Mouse (Mus musculus) urinary bladder, postnatal 36 days (tissue): ENCODE data around the gene Iqschfp.

Experiments
- DNase-seq, 2 experiments: peaks; one replicate each; pipeline ENCODE4 v3.0.0; 2022; ENCODE audit warnings: low spot score in 2 of 2, mixed read lengths in 1 of 2

Gene Iqschfp

DNA sequence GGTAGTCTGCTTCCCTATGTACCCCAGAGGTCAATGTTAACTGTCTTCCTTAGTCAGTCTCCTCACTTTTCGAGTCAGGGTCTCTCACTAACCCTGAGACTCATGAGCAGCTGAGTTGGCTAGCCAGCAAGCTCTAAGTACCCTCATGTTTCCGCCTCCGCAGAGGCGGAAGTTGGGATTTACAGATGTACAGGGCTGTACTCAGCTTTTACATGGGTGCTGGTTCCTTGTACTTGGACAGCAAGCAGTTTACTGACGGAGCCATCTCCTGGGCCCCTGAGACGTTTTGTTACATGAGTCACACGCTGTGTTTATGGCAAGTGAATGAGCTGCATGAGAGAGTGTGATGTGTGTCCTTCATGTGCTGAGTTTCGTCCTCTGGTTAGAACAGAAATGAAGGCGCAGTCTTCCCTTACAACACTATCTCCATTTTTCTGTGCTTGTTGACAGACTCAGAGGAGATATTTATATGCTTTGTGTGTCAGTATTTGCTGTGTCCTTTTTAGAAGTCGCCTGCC, 633.4 kb downstream of the Iqschfp start:
- no peak for DNase-seq

GRCm38 (mm10) chr3:68526416-68526815, 634.4 kb downstream of the Iqschfp start:
- DNase-seq = no peak

DNA sequence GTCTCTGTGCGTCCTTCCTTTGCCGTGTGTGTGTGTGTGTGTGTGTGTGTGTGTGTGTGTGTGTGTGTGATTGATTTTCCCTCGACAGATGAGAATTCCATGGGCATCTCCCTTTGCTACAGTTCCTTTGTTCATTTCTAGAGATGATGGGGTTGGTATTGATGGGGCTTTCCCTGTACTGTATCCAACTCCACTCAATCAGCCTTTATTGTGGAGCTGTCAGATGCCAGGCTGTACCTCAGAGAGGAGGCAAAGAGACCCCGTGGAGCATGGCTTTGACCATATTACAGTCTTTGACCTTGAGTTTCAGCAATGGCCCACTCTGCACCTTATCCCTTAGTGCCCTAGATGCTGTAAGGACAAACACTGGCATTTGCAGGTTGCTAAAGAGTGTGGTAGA, 635.1 kb downstream of the Iqschfp start:
- no peak for DNase-seq

- no peak for DNase-seq
Observed at GRCm38 (mm10) chr3:68531908-68532307, 639.9 kb downstream of the Iqschfp start.

GRCm38 (mm10) chr3:68534571-68535051, 642.6 kb downstream of the Iqschfp start:
- no peak for DNase-seq

DNA sequence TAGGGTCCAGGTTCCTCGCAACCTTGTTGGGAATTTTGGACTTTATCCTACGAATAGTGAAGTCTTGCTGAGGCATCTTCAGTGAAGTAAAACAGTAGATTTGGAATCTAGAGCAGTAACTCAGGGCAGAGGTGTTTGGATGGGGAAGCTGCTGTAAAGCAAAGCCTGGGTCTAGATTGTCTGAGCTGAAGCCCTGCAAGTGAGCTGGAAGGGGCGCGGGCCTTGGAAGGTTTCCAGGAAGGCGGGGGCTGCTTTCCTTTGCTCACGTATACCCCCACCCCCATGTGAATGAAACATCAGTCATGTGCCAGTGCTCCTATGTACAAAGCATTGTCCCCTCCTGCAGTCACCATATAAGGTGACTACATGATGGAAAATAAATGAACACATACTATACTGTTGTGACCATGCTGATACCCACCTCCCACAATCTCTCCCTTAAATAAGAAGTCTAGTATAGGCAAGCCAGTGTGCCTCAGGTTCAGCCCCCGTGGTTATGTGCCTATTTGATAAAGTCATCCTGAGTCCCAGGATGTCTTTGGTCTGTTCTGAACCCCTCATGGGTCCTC, 643.2 kb downstream of the Iqschfp start:
- DNase-seq = no peak

DNA sequence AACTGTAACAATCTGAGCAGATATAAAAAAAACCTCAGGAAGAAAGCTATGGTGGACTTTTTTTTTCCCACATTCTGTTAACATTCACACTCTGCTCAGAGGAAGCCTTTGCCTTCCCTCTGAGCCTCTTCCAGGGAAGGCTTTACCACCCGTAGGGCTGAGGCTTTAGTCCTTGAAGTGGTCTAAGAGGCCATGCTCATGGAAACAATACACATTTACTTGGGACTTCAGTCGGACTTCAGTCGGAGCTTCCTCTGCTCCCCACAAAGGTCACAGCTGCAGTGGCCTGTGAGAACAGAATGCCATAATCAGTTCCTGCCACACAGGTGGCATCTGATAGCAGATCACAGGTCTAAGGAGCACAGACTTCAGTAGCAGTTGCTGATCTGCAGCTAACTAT, 644.0 kb downstream of the Iqschfp start:
- no peak for DNase-seq

- DNase-seq = no peak
Observed at GRCm38 (mm10) chr3:68541688-68542087, 649.7 kb downstream of the Iqschfp start.

- peak; percentile 35 to 42 for DNase-seq
Observed at GRCm38 (mm10) chr3:68542944-68543501, 651.0 kb downstream of the Iqschfp start.

DNA sequence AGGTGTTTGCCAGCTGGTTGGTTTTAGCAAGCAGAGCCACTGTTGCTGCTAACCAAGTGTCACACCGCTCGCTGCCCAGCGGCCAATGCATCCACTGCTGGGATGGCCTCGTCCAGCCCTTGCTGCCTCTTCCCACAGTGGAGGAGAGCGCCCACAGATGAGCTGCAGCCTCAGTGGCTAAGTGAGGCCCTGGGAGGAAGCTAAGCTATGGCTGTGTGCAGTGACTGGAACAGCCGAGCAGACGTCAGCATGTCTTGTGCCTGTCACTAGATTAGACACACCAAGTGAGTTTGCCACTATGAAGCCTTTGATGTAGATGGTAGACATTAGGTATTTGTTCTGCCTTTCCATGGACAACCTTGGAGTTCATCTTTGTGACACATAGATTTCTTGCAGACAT, 652.8 kb downstream of the Iqschfp start:
- DNase-seq = no peak

DNA sequence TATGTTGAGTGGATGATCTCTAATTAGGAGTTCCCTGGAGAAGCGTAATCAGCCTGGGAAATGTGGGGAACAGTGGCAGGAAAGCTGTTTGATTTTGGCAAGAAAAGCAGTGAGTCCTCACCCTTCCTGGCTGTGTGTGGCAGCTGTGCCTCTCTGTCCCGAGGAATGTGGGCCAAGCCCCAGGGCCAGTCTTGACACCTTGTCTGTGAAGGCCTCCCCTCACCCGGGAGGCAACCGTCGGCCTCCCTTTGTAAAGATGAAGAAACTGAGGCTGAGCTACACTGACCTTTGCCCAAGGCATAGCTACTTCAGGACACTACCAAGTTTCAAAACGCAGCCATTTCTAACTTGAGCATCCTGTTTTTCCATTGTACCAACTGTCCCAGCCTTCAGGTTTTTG, 653.9 kb downstream of the Iqschfp start:
- no peak for DNase-seq

DNA sequence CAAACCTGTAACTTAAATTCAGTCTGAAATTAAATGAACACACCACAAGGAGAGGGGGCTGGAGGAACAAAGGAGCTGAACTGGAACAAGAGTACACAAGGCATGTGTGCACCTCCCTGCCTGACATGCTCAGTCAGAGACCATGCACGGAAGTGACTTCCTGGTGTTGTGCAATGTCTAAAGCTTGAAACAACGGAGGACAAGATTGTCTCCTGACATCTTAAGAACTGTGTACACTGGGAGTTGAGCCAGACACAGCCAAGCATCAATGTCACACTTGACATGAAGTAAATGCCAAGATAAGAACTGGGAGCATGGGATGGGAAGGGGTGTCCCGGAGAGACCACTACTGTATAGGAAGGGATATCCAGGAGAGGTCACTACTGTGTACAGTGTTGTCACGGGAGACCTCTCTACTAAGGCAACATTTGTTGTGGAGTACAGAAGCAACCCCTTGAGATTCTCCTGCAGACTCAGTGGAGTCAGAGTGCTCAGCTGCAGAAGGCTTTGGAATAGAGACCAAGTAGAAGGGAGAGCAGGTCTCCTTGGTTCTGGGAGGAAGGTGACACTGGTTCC, 663.1 kb downstream of the Iqschfp start:
- DNase-seq = no peak

- DNase-seq = no peak
Observed at GRCm38 (mm10) chr3:68556891-68557290, 664.9 kb downstream of the Iqschfp start.

- DNase-seq = no peak
Observed at GRCm38 (mm10) chr3:68558744-68559143, 666.7 kb downstream of the Iqschfp start.

GRCm38 (mm10) chr3:68560057-68560456, 668.0 kb downstream of the Iqschfp start:
- no peak for DNase-seq

DNA sequence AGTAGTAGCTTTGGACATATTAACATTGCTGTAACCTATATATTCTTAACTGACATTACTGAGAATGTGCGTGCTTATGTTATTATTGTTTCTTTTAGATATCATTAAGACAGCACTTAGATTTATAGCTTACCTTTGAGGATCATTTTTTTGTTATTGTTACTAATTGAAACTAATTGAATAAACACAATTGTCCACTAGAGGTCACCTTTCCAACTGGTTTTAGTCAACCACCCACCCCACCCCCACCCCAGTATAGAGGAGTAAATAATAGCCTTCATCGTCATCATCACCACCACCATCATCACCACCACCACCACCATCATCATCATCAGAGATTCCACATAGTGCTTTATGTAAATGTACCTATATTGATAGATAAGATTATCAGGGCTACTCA, 670.8 kb downstream of the Iqschfp start:
- DNase-seq = no peak

DNA sequence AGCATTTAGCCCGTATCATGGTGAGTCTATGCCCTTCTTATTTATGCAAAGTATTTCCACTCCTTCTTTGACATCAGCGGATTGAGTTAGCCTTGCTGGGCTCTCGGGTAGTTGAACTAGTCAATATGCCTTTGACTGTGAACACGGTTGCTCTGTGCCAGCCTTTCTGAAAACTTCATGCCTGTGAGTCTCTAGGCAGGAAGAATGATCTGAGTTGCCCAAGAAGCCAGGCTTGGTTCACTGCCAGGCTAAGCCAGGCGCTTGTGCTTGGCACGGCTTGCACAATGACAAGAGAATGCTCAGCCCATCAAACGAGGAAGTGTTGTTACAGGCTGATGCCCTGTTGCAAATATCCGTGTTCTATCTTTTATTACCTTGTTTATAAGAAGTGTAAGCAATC, 671.9 kb downstream of the Iqschfp start:
- DNase-seq = peak in 1 of 2 experiments; percentile 57

GRCm38 (mm10) chr3:68564978-68565674, 673.1 kb downstream of the Iqschfp start:
- no peak for DNase-seq

GRCm38 (mm10) chr3:68565675-68566055, 673.6 kb downstream of the Iqschfp start:
- no peak for DNase-seq

DNA sequence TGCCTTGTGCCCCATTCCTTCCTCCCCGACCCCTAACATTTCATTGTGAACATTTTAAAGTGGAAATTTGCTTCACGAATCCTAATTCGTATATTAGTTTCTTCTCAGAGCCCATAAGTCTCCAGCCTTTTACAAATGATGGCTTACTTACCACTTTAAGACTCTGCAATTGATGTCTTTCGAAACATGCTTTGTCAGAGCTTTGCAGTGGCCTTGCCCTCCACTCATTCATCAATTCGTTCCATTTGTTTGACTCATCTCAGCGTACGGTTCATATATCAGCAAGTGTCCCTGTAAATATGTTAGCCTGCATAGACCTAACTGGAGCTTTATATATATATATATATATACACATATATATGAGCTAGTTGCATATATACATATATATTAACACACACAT, 675.5 kb downstream of the Iqschfp start:
- DNase-seq = no peak

DNA sequence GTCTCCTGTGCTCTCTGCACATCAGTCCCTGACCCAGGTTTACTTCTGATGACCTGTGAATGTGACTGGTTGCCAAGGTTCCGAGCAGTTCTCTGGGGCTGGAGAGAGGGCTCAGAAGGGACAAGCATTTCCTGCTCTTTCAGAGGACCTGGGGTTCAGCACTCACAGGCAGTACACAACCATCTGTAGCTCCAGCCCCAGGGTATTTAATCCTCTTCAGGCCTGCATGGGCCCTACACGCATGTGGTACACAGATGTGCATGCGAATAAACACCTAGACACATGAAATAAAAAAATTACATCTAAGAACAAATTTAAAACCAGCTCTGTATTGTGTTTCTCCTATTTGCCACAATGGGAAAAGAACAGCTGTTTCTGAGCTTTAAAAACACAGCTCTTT, 676.1 kb downstream of the Iqschfp start:
- DNase-seq = no peak

- DNase-seq = no peak
Observed at GRCm38 (mm10) chr3:68568716-68569115, 676.7 kb downstream of the Iqschfp start.

DNA sequence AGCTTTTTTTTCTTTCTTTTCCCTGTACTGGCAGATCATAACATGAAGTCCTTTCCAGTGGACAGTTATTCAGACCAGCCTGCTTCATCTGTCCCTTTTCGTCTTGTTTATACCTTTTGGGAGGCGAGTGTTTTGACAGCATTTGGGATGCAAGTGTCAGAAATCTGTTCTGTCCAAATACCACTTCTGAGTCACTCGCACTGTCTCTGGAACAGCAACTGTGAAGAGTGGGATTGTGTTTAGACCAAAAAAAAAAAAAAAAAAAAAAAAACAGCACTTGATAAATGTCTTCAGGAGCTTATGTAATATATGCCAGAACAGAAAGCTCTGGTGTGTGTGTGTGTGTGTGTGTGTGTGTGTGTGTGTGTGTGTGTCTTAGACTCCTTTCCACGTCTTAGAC, 678.3 kb downstream of the Iqschfp start:
- DNase-seq = no peak
